11 mouse cellular contexts compared by ENCODE assay signal in the genomic region with DNA sequence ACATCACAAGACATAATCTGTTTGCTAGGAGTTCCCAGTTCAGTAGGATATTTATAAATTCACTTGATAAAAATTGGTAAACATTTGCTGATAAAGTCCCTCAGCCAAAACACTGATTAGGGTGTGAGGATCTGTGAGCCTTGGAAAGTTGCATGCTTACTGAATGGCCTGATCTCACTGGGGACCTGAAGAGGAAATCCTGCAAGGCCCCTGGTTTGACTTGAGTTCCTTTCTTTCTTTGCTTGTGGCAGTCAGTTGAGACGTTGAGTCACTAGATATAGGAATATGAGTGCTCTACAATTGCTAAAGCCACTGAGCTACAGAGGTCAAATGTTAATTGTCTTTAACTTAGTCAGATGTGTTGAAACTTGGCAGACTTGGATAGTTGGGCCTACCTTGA. TPM values are rescaled to one million over a fixed set of nuclear protein-coding genes. Genes with fewer than 3 reads are reported as not detected.
DNase-seq lines count a peak whose midpoint lies in the region; ATAC-seq lines count a peak whose summit lies in the region.
"Had no signal": no experiment of that assay in that cellular context is flagged by ENCODE, and none has a peak within 500 bp of the region (broad histone marks: within the 10 kb centered on the region; RNA-seq: fewer than 3 reads in every experiment).

No protein-coding gene starts in this region.

- intact Hi-C loops in left cerebral cortex, postnatal 4 days (cut with DNase I) = no loop called here

- H3K9ac ChIP-seq in lung, embryonic 16.5 days (ENCODE audit: low read length) = no peak overlapping the region; the same call in 1 of the 2 replicates
- no peak overlapping the region for H3K9ac ChIP-seq in liver, embryonic 16.5 days (ENCODE audit: low read depth, low read length)

- H3K27ac ChIP-seq in lung, embryonic 16.5 days (ENCODE audit: low read length) = no peak overlapping the region
- H3K27ac ChIP-seq in liver, embryonic 16.5 days (ENCODE audit: low read length) = 0 out of 2 replicates have a peak overlapping the region, but pooled peaks have one; percentile 11

- 26% methylated on average over 1 of the region's 1 CpGs for WGBS in lung, embryonic 16.5 days
- 14% methylated on average over 1 of the region's 1 CpGs for WGBS in liver, embryonic 16.5 days (ENCODE audit: insufficient replicate concordance)

- no peak for ATAC-seq in lung, embryonic 16.5 days (ENCODE audit: low read depth)
- peak; percentile 6; the same call in 1 of the 2 replicates for ATAC-seq in granulocyte monocyte progenitor cell, adult 5-6 weeks (replicated peaks; ENCODE audit: poor library complexity, severe bottlenecking)
- no peak for ATAC-seq in liver, embryonic 16.5 days (ENCODE audit: low read depth)
- ATAC-seq in erythroid progenitor cell, adult 5-6 weeks (replicated peaks; ENCODE audit: low FRiP score, poor library complexity, severe bottlenecking) = no peak

- H3K36me3 ChIP-seq in lung, embryonic 16.5 days (ENCODE audit: control insufficient read depth, insufficient read depth, low read length) = no peaks in the 10 kb centered on the region
- H3K36me3 ChIP-seq in liver, embryonic 16.5 days (ENCODE audit: control insufficient read depth, insufficient read depth) = no peaks in the 10 kb centered on the region

- H3K9me3 ChIP-seq in lung, embryonic 16.5 days (ENCODE audit: control insufficient read depth, low read length) = no peaks in the 10 kb centered on the region
- no peaks in the 10 kb centered on the region for H3K9me3 ChIP-seq in liver, embryonic 16.5 days (replicated peaks; ENCODE audit: control insufficient read depth, low read length)

- peak overlapping the region; percentile 85; the same call in 1 of the 2 replicates for H3K4me3 ChIP-seq in lung, embryonic 16.5 days (ENCODE audit: low read length)
- no peak overlapping the region for H3K4me3 ChIP-seq in liver, embryonic 16.5 days (ENCODE audit: low read depth, low read length)

- no peaks in the 10 kb centered on the region for H3K27me3 ChIP-seq in lung, embryonic 16.5 days (ENCODE audit: control insufficient read depth, insufficient read depth, low read depth, low read length)
- H3K27me3 ChIP-seq in liver, embryonic 16.5 days (ENCODE audit: control insufficient read depth, insufficient read depth, low read depth, low read length) = no peaks in the 10 kb centered on the region

- DNase-seq in heart, adult 11 months = peak; percentile 88
- DNase-seq in heart, postnatal 4 days = no peak
- no peak for DNase-seq in lung, postnatal 14 days
- DNase-seq in left cerebral cortex, postnatal 4 days = no peak
- DNase-seq: cerebellum, adult 11 months; gastrocnemius, postnatal 14 days; kidney, adult 9 months had no signal

- H3K4me1 ChIP-seq in lung, embryonic 16.5 days (replicated peaks; ENCODE audit: control insufficient read depth, insufficient read depth, low read length) = peaks cover 10% of the 10 kb centered on the region
- peaks cover 13% of the 10 kb centered on the region for H3K4me1 ChIP-seq in liver, embryonic 16.5 days (ENCODE audit: control insufficient read depth, low read depth, low read length)

- peak overlapping the region; percentile 57; the same call in 1 of the 2 replicates for H3K4me2 ChIP-seq in lung, embryonic 16.5 days (ENCODE audit: low read depth, low read length)
- H3K4me2 ChIP-seq in liver, embryonic 16.5 days (ENCODE audit: low read depth, low read length) = 0 out of 2 replicates have a peak overlapping the region, but pooled peaks have one; percentile 32

RNA-seq across cellular contexts. Expression of a gene that starts 1.8 kb away (rescaled TPM):
- 10 to 100 TPM; 67.4 to 75.9 TPM for total RNA-seq in heart, postnatal 4 days (2021)
- polyA plus RNA-seq in lung, embryonic 16.5 days (2015; fragmentation: Nextera tagmentation; extraction: Ambion mirVana) = 110 and 114 TPM in 2 replicates
- total RNA-seq in granulocyte monocyte progenitor cell, adult 5-6 weeks (2014; fragmentation: Nextera tagmentation) = 70.2 and 73.0 TPM in 2 replicates
- total RNA-seq in granulocyte monocyte progenitor cell, adult 5-6 weeks (2017) = 77.2 and 95.9 TPM in 2 replicates
- 39.1 and 39.2 TPM in 2 replicates for polyA plus RNA-seq in liver, embryonic 16.5 days (2015; fragmentation: Nextera tagmentation; extraction: Ambion mirVana)
- total RNA-seq in erythroid progenitor cell, adult 5-6 weeks (2015; ENCODE audit: low replicate concordance) = 10.1 and 13.0 TPM in 2 replicates
- 8.5 and 13.0 TPM in 2 replicates for total RNA-seq in erythroid progenitor cell, adult 5-6 weeks (2017; ENCODE audit: low replicate concordance)
- 10 to 100 TPM; 70.2 to 70.8 TPM for total RNA-seq in left cerebral cortex, postnatal 4 days (2021)

RNA-seq across cellular contexts. Expression of a gene that starts 8.8 kb away (rescaled TPM):
- total RNA-seq in heart, postnatal 4 days (2021) = 10 to 100 TPM; 15.2 to 15.5 TPM
- polyA plus RNA-seq in lung, embryonic 16.5 days (2015; fragmentation: Nextera tagmentation; extraction: Ambion mirVana) = 60.6 and 62.5 TPM in 2 replicates
- total RNA-seq in granulocyte monocyte progenitor cell, adult 5-6 weeks (2014; fragmentation: Nextera tagmentation) = 50.8 and 61.6 TPM in 2 replicates
- total RNA-seq in granulocyte monocyte progenitor cell, adult 5-6 weeks (2017) = 75.7 and 82.9 TPM in 2 replicates
- 29.1 and 35.1 TPM in 2 replicates for polyA plus RNA-seq in liver, embryonic 16.5 days (2015; fragmentation: Nextera tagmentation; extraction: Ambion mirVana)
- total RNA-seq in erythroid progenitor cell, adult 5-6 weeks (2015; ENCODE audit: low replicate concordance) = 22.2 and 37.8 TPM in 2 replicates
- total RNA-seq in erythroid progenitor cell, adult 5-6 weeks (2017; ENCODE audit: low replicate concordance) = 24.3 and 41.7 TPM in 2 replicates
- 10 to 100 TPM; 26.6 to 28.8 TPM for total RNA-seq in left cerebral cortex, postnatal 4 days (2021)

RNA-seq across cellular contexts. Expression of a gene that starts 48.4 kb away (rescaled TPM):
- 10 to 100 TPM; 24.1 to 26.5 TPM for total RNA-seq in heart, postnatal 4 days (2021)
- polyA plus RNA-seq in lung, embryonic 16.5 days (2015; fragmentation: Nextera tagmentation; extraction: Ambion mirVana) = 15.9 and 18.3 TPM in 2 replicates
- 115 and 187 TPM in 2 replicates for total RNA-seq in granulocyte monocyte progenitor cell, adult 5-6 weeks (2014; fragmentation: Nextera tagmentation)
- 39.8 and 58.1 TPM in 2 replicates for total RNA-seq in granulocyte monocyte progenitor cell, adult 5-6 weeks (2017)
- polyA plus RNA-seq in liver, embryonic 16.5 days (2015; fragmentation: Nextera tagmentation; extraction: Ambion mirVana) = 10.1 and 13.5 TPM in 2 replicates
- total RNA-seq in erythroid progenitor cell, adult 5-6 weeks (2015; ENCODE audit: low replicate concordance) = 19.8 and 36.5 TPM in 2 replicates
- 7.3 and 14.8 TPM in 2 replicates for total RNA-seq in erythroid progenitor cell, adult 5-6 weeks (2017; ENCODE audit: low replicate concordance)
- 100 to 1,000 TPM in 1 of 2 experiments, 10 to 100 TPM in 1; 99.4 to 104 TPM for total RNA-seq in left cerebral cortex, postnatal 4 days (2021)

Comparison
In these comparisons a context has a peak if more than half of its experiments do, and no peak if none do; other contexts are left out.
1. RNA of a gene that starts 1.8 kb away (total RNA-seq): 70.2 to 95.9 TPM in granulocyte monocyte progenitor cell, adult 5-6 weeks, 67.4 to 75.9 TPM in heart, postnatal 4 days and 70.2 to 70.8 TPM in left cerebral cortex, postnatal 4 days; 8.5 to 13.0 TPM in erythroid progenitor cell, adult 5-6 weeks; every median in the first group is over 4 times any median in the second.